In genomic region chr15:97760006-97760405, GRCm38 (mm10) we compare ENCODE assay signal across 13 mouse cellular contexts. TPM values are rescaled to one million over a fixed set of nuclear protein-coding genes. Genes with fewer than 3 reads are reported as not detected.
DNase-seq lines count a peak whose midpoint lies in the region; ATAC-seq and TF ChIP-seq lines count a peak whose summit lies in the region.
"Had no signal": no experiment of that assay in that cellular context is flagged by ENCODE, and none has a peak within 500 bp of the region (broad histone marks: within the 10 kb centered on the region; RNA-seq: fewer than 3 reads in every experiment).

No protein-coding gene starts in this region.

- ATAC-seq in midbrain, embryonic 13.5 days: no peak
- ATAC-seq: midbrain, embryonic 16.5 days had no signal

- H3K4me1 ChIP-seq in heart, adult 2 months (ENCODE audit: control insufficient read depth, insufficient read depth, low read length): peaks cover 15% of the 10 kb centered on the region
- H3K4me1 ChIP-seq in midbrain, embryonic 13.5 days (replicated peaks): peaks cover 10% of the 10 kb centered on the region

- TF ChIP-seq EP300 in heart, adult 2 months (IDR thresholded peaks at IDR 0.05; ENCODE audit: insufficient read depth, low read depth, low read length): no peak

- H3K27ac ChIP-seq in heart, adult 2 months: peak overlapping the region; percentile 36
- H3K27ac ChIP-seq in midbrain, embryonic 13.5 days: no peak overlapping the region
- H3K27ac ChIP-seq: hindbrain, embryonic 12.5 days had no signal

- no peaks in the 10 kb centered on the region for H3K79me2 ChIP-seq in heart, adult 2 months (replicated peaks; ENCODE audit: control insufficient read depth, insufficient read depth, low read length)

- 68% methylated on average over 9 of the region's 9 CpGs for WGBS in heart, adult 2 months
- 87% methylated on average over 9 of the region's 9 CpGs for WGBS in midbrain, embryonic 13.5 days

- no peaks in the 10 kb centered on the region for H3K9me3 ChIP-seq in midbrain, embryonic 13.5 days
- H3K9me3 ChIP-seq: hindbrain, embryonic 12.5 days had no signal

- H3K36me3 ChIP-seq in heart, adult 2 months (ENCODE audit: control insufficient read depth, insufficient read depth, low read length): no peaks in the 10 kb centered on the region; the same call in 1 of the 2 replicates
- no peaks in the 10 kb centered on the region for H3K36me3 ChIP-seq in midbrain, embryonic 13.5 days
- H3K36me3 ChIP-seq: hindbrain, embryonic 12.5 days had no signal

- H3K9ac ChIP-seq in heart, adult 2 months (ENCODE audit: low read depth, low read length): no peak overlapping the region
- no peak overlapping the region for H3K9ac ChIP-seq in midbrain, embryonic 13.5 days (replicated peaks)
- H3K9ac ChIP-seq: hindbrain, embryonic 12.5 days; lung, embryonic 14.5 days had no signal

- H3K27me3 ChIP-seq in heart, adult 2 months (ENCODE audit: control insufficient read depth, insufficient read depth, low read length): no peaks in the 10 kb centered on the region
- H3K27me3 ChIP-seq in midbrain, embryonic 13.5 days: peaks cover 31% of the 10 kb centered on the region

- H3K4me2 ChIP-seq in midbrain, embryonic 13.5 days (replicated peaks): no peak overlapping the region
- H3K4me2 ChIP-seq: hindbrain, embryonic 12.5 days; lung, embryonic 14.5 days had no signal

- no peak for TF ChIP-seq CTCF in heart, adult 2 months (IDR thresholded peaks at IDR 0.05)

- TF ChIP-seq POLR2A in heart, adult 2 months (IDR thresholded peaks at IDR 0.05; ENCODE audit: insufficient read depth, low read depth, low read length): no peak

- no peak overlapping the region for H3K4me3 ChIP-seq in heart, adult 2 months
- H3K4me3 ChIP-seq in midbrain, embryonic 13.5 days (replicated peaks): no peak overlapping the region
- H3K4me3 ChIP-seq: hindbrain, embryonic 12.5 days had no signal

- DNase-seq in heart, adult 2 months: no peak
- DNase-seq in heart, postnatal 25 days (ENCODE audit: low spot score): no peak
- peak; percentile 70 for DNase-seq in cerebellum, adult 11-12 months
- peak; percentile 54 to 77 for DNase-seq in layer of hippocampus, adult 18-20 months (ENCODE audit: low spot score in 2 of 2)
- peak; percentile 72 for DNase-seq in left cerebral cortex, postnatal 4 days
- DNase-seq in heart, postnatal 10 days: no peak
- no peak for DNase-seq in heart, postnatal 4 days
- DNase-seq: adrenal gland, postnatal 14 days; lung, embryonic 14.5 days; thymus, postnatal 14 days had no signal

- intact Hi-C loops in heart, adult 2 months (cut with DNase I): loop anchor here (2.0 kb wide), 1 partner anchor 13 kb away; no protein-coding TSS in a partner anchor
- intact Hi-C loops in heart, postnatal 25 days (cut with DNase I): no loop called here
- intact Hi-C loops in left cerebral cortex, postnatal 4 days (cut with DNase I): no loop called here
- intact Hi-C loops in heart, postnatal 10 days (cut with DNase I): no loop called here

RNA-seq across cellular contexts. Expression of gene Rapgef3, which starts 7.8 kb away (rescaled TPM):
- 10 to 100 TPM; 21.5 to 27.9 TPM for total RNA-seq in heart, adult 2 months (2021)
- 44.4 and 57.0 TPM in 2 replicates for polyA plus RNA-seq in heart, adult 2 months (2012; rRNA removed)
- total RNA-seq in heart, postnatal 25 days (2021): 10 to 100 TPM; 20.7 to 26.5 TPM
- 10 to 100 TPM; 50.0 to 52.0 TPM for total RNA-seq in layer of hippocampus, adult 18-20 months (2021)
- total RNA-seq in left cerebral cortex, postnatal 4 days (2021): 10 to 100 TPM; 21.2 to 24.2 TPM
- polyA plus RNA-seq in midbrain, embryonic 13.5 days (2015; fragmentation: Nextera tagmentation; extraction: Ambion mirVana): 7.2 and 9.0 TPM in 2 replicates
- 10 to 100 TPM; 29.2 to 30.7 TPM for total RNA-seq in heart, postnatal 10 days (2021)
- total RNA-seq in heart, postnatal 4 days (2021): 10 to 100 TPM; 32.7 to 33.4 TPM

RNA-seq across cellular contexts. Expression of gene Slc48a1, which starts 18.3 kb away (rescaled TPM):
- total RNA-seq in heart, adult 2 months (2021): 10 to 100 TPM; 72.7 to 73.0 TPM
- polyA plus RNA-seq in heart, adult 2 months (2012; rRNA removed): 82.8 and 85.3 TPM in 2 replicates
- 10 to 100 TPM; 76.5 to 83.0 TPM for total RNA-seq in heart, postnatal 25 days (2021)
- 100 to 1,000 TPM; 138 to 140 TPM for total RNA-seq in layer of hippocampus, adult 18-20 months (2021)
- total RNA-seq in left cerebral cortex, postnatal 4 days (2021): 10 to 100 TPM; 81.8 to 84.6 TPM
- 48.0 and 59.8 TPM in 2 replicates for polyA plus RNA-seq in midbrain, embryonic 13.5 days (2015; fragmentation: Nextera tagmentation; extraction: Ambion mirVana)
- total RNA-seq in heart, postnatal 10 days (2021): 10 to 100 TPM; 62.0 to 71.0 TPM
- 10 to 100 TPM; 58.7 to 59.2 TPM for total RNA-seq in heart, postnatal 4 days (2021)

RNA-seq across cellular contexts. Expression of gene Endou, which starts 28.9 kb away (rescaled TPM):
- 1 to 10 TPM; 1.1 to 1.2 TPM for total RNA-seq in heart, adult 2 months (2021)
- polyA plus RNA-seq in heart, adult 2 months (2012; rRNA removed): 2.4 TPM in 2 replicates
- total RNA-seq in heart, postnatal 25 days (2021): 1 to 10 TPM; 1.4 to 1.8 TPM
- 1 to 10 TPM; 1.2 TPM for total RNA-seq in layer of hippocampus, adult 18-20 months (2021)
- under 1 TPM; 0.16 to 0.18 TPM for total RNA-seq in left cerebral cortex, postnatal 4 days (2021)
- 0.17 and 0.31 TPM in 2 replicates for polyA plus RNA-seq in midbrain, embryonic 13.5 days (2015; fragmentation: Nextera tagmentation; extraction: Ambion mirVana)
- total RNA-seq in heart, postnatal 10 days (2021): 1 to 10 TPM; 3.8 to 4.0 TPM
- 1 to 10 TPM; 3.5 to 4.6 TPM for total RNA-seq in heart, postnatal 4 days (2021)
- polyA plus RNA-seq: lung, embryonic 14.5 days had no signal

RNA-seq across cellular contexts. Expression of gene Rpap3, which starts 54.4 kb away (rescaled TPM):
- 10 to 100 TPM; 12.7 to 14.2 TPM for total RNA-seq in heart, adult 2 months (2021)
- polyA plus RNA-seq in heart, adult 2 months (2012; rRNA removed): 4.4 and 7.4 TPM in 2 replicates
- total RNA-seq in heart, postnatal 25 days (2021): 10 to 100 TPM; 12.8 to 14.3 TPM
- 10 to 100 TPM; 21.2 to 22.8 TPM for total RNA-seq in layer of hippocampus, adult 18-20 months (2021)
- total RNA-seq in left cerebral cortex, postnatal 4 days (2021): 10 to 100 TPM; 33.8 to 34.6 TPM
- polyA plus RNA-seq in midbrain, embryonic 13.5 days (2015; fragmentation: Nextera tagmentation; extraction: Ambion mirVana): 32.8 and 37.0 TPM in 2 replicates
- total RNA-seq in heart, postnatal 10 days (2021): 10 to 100 TPM; 14.1 to 15.2 TPM
- 10 to 100 TPM; 16.0 to 19.7 TPM for total RNA-seq in heart, postnatal 4 days (2021)

Comparison
In these comparisons a context has a peak if more than half of its experiments do, and no peak if none do; other contexts are left out.
1. DNase-seq: peak in cerebellum, adult 11-12 months (single experiment), layer of hippocampus, adult 18-20 months (2 of 2) and left cerebral cortex, postnatal 4 days (single experiment); none in heart, adult 2 months (0 of 2), heart, postnatal 25 days (single experiment), heart, postnatal 10 days (0 of 2) and heart, postnatal 4 days (single experiment).